Mouse (Mus musculus): ENCODE data around the gene Mgst3.

Mgst3 gene

GRCm38 (mm10) chr1:167387310-167387709 is 6.3 kb downstream of the Mgst3 start:
- peak; percentile 70 for DNase-seq

GRCm38 (mm10) chr1:167386466-167386865 is 7.2 kb downstream of the Mgst3 start:
- no peak for DNase-seq

- peak; percentile 3 for DNase-seq
These were observed 8.0 kb downstream of the Mgst3 start for GRCm38 (mm10) chr1:167385636-167386035.

- no peak for DNase-seq
These were observed 8.4 kb downstream of the Mgst3 start for GRCm38 (mm10) chr1:167385211-167385610.

- peak; percentile 6 for DNase-seq
These were observed 9.5 kb downstream of the Mgst3 start for GRCm38 (mm10) chr1:167384156-167384555.

GRCm38 (mm10) chr1:167383178-167383577 is 10.5 kb downstream of the Mgst3 start:
- peak; percentile 0 for DNase-seq

GRCm38 (mm10) chr1:167382763-167383162 is 10.9 kb downstream of the Mgst3 start:
- no peak for DNase-seq

GRCm38 (mm10) chr1:167382316-167382715 is 11.3 kb downstream of the Mgst3 start:
- DNase-seq, result peak; percentile 2

GRCm38 (mm10) chr1:167381050-167382015 is 12.3 kb downstream of the Mgst3 start:
- peak; percentile 60 for DNase-seq

GRCm38 (mm10) chr1:167380223-167380622 is 13.4 kb downstream of the Mgst3 start:
- DNase-seq, result peak; percentile 58

GRCm38 (mm10) chr1:167379751-167380150 is 13.9 kb downstream of the Mgst3 start:
- no peak for DNase-seq

GRCm38 (mm10) chr1:167378019-167378418 is 15.6 kb downstream of the Mgst3 start:
- DNase-seq, result peak; percentile 70

- peak; percentile 90 for DNase-seq
These were observed 18.7 kb downstream of the Mgst3 start for GRCm38 (mm10) chr1:167374942-167375341.

- DNase-seq, result peak; percentile 95
These were observed 19.4 kb downstream of the Mgst3 start for GRCm38 (mm10) chr1:167374003-167374784.

- no peak for DNase-seq
These were observed 20.9 kb downstream of the Mgst3 start for GRCm38 (mm10) chr1:167372739-167373138.

GRCm38 (mm10) chr1:167369905-167370304 is 23.7 kb downstream of the Mgst3 start:
- peak; percentile 96 for DNase-seq

GRCm38 (mm10) chr1:167368513-167368912 is 25.1 kb downstream of the Mgst3 start:
- peak; percentile 48 for DNase-seq

GRCm38 (mm10) chr1:167368018-167368417 is 25.6 kb downstream of the Mgst3 start:
- no peak for DNase-seq

- peak; percentile 83 for DNase-seq
These were observed 27.0 kb downstream of the Mgst3 start for GRCm38 (mm10) chr1:167366621-167367020.

- DNase-seq, result peak; percentile 88
These were observed 27.8 kb downstream of the Mgst3 start for GRCm38 (mm10) chr1:167365808-167366207.

- DNase-seq, result no peak
These were observed 30.3 kb downstream of the Mgst3 start for GRCm38 (mm10) chr1:167363322-167363721.

GRCm38 (mm10) chr1:167362819-167363218 is 30.8 kb downstream of the Mgst3 start:
- peak; percentile 78 for DNase-seq

GRCm38 (mm10) chr1:167360268-167360667 is 33.4 kb downstream of the Mgst3 start:
- no peak for DNase-seq

- DNase-seq, result peak; percentile 89
These were observed 34.9 kb downstream of the Mgst3 start for GRCm38 (mm10) chr1:167358731-167359130.
